Comparison of ENCODE assay signal across 8 mouse cellular contexts in the genomic region with DNA sequence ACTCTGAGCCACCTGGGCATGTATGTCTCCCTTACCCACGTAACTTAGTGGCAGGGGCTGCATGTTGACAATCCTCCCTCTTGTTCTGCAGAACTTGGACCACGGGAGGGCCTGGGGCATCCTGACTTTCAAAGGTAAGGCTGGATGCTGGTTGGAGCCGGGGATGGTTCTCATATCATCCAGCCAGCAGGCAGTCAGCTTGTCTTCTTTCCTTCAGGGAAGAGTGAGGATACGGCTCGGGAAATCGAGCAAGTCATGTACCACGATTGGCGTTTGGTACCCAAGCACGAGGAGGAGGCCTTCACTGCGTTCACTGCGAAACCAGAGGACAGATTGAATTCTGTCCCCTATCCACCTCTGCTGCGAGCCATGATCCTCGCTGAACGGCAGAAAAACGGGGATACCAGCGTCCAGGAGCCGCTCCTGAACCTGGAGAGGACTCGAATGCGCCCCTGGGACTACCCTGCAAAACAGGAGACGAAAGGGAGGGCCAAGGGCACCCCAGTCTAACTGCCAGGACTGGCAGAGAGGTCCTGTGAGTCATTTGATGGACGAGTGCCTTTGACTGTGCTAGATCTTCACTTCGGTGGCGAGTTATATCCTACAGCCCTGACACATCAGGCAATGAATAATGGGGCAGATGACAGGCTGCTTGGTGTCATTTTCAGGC. TPM values are rescaled to one million over a fixed set of nuclear protein-coding genes. Genes with fewer than 3 reads are reported as not detected.
DNase-seq lines count a peak whose midpoint lies in the region; ATAC-seq and TF ChIP-seq lines count a peak whose summit lies in the region.

No protein-coding gene starts in this region.

- TF ChIP-seq POLR2A in ES-Bruce4 (IDR thresholded peaks at IDR 0.05; ENCODE audit: insufficient read depth, low read length) = no peak

- H3K9me3 ChIP-seq in heart, embryonic 15.5 days (replicated peaks) = no peaks in the 10 kb centered on the region
- H3K9me3 ChIP-seq in ES-Bruce4 (replicated peaks; ENCODE audit: control insufficient read depth, insufficient read depth, low read length, poor library complexity, severe bottlenecking) = no peaks in the 10 kb centered on the region
- no peaks in the 10 kb centered on the region for H3K9me3 ChIP-seq in embryonic facial prominence, embryonic 14.5 days (ENCODE audit: control insufficient read depth, low read length)
- no peaks in the 10 kb centered on the region for H3K9me3 ChIP-seq in limb, embryonic 13.5 days
- no peaks in the 10 kb centered on the region for H3K9me3 ChIP-seq in stomach, embryonic 16.5 days (replicated peaks; ENCODE audit: control insufficient read depth, low read length)

- H3K27ac ChIP-seq in heart, embryonic 15.5 days = peak overlapping the region; percentile 91
- no peak overlapping the region; the same call in 1 of the 2 replicates for H3K27ac ChIP-seq in ES-Bruce4 (ENCODE audit: insufficient read depth, low read length)
- H3K27ac ChIP-seq in embryonic facial prominence, embryonic 14.5 days (replicated peaks; ENCODE audit: low read depth, low read length) = peak overlapping the region; percentile 76
- peak overlapping the region; percentile 87 for H3K27ac ChIP-seq in limb, embryonic 13.5 days
- H3K27ac ChIP-seq in stomach, embryonic 16.5 days (ENCODE audit: low read length) = peak overlapping the region; percentile 91

- WGBS in heart, embryonic 15.5 days = 12% methylated on average over 23 of the region's 23 CpGs
- 7% methylated on average over 23 of the region's 23 CpGs for WGBS in embryonic facial prominence, embryonic 14.5 days
- WGBS in limb, embryonic 13.5 days = 15% methylated on average over 23 of the region's 23 CpGs
- WGBS in stomach, embryonic 16.5 days = 11% methylated on average over 23 of the region's 23 CpGs

- DNase-seq in heart, postnatal 4 days = no peak
- no peak for DNase-seq in embryonic facial prominence, embryonic 14.5 days (ENCODE audit: low spot score)
- DNase-seq in gastrocnemius, postnatal 36 days = no peak

- no peak for TF ChIP-seq CTCF in ES-Bruce4 (IDR thresholded peaks at IDR 0.05; ENCODE audit: low read depth, low read length)

- peak overlapping the region; percentile 94 for H3K4me2 ChIP-seq in heart, embryonic 15.5 days
- H3K4me2 ChIP-seq in embryonic facial prominence, embryonic 14.5 days (ENCODE audit: low read depth, low read length) = peak overlapping the region; percentile 90
- H3K4me2 ChIP-seq in limb, embryonic 13.5 days (replicated peaks) = peak overlapping the region; percentile 100
- peak overlapping the region; percentile 99 for H3K4me2 ChIP-seq in stomach, embryonic 16.5 days (ENCODE audit: low read depth, low read length)

- ATAC-seq in heart, embryonic 15.5 days (replicated peaks; ENCODE audit: insufficient number of reproducible peaks, insufficient read depth, low FRiP score, low read depth) = no peak
- no peak for ATAC-seq in embryonic facial prominence, embryonic 14.5 days (ENCODE audit: low read depth)
- ATAC-seq in limb, embryonic 13.5 days (ENCODE audit: low FRiP score, low read depth) = no peak
- 0 out of 2 replicates have a peak, but pooled peaks have one; percentile 1 for ATAC-seq in stomach, embryonic 16.5 days (ENCODE audit: insufficient read depth, low FRiP score)
- no peak for ATAC-seq in cerebellum, adult (ENCODE audit: insufficient number of reproducible peaks, low FRiP score, low TSS enrichment)

- no peaks in the 10 kb centered on the region for H3K27me3 ChIP-seq in heart, embryonic 15.5 days
- no peaks in the 10 kb centered on the region for H3K27me3 ChIP-seq in ES-Bruce4 (ENCODE audit: control insufficient read depth, insufficient read depth, low read length, poor library complexity, severe bottlenecking)
- H3K27me3 ChIP-seq in embryonic facial prominence, embryonic 14.5 days (replicated peaks; ENCODE audit: control insufficient read depth, insufficient read depth, low read length) = no peaks in the 10 kb centered on the region
- no peaks in the 10 kb centered on the region for H3K27me3 ChIP-seq in limb, embryonic 13.5 days
- no peaks in the 10 kb centered on the region for H3K27me3 ChIP-seq in stomach, embryonic 16.5 days (ENCODE audit: control insufficient read depth, insufficient read depth, low read length)

- H3K36me3 ChIP-seq in heart, embryonic 15.5 days = peaks cover 60% of the 10 kb centered on the region
- H3K36me3 ChIP-seq in ES-Bruce4 (ENCODE audit: control insufficient read depth, insufficient read depth, low read length, poor library complexity, severe bottlenecking) = peaks cover under 1% of the 10 kb centered on the region; the same call in 1 of the 2 replicates
- peaks cover 62% of the 10 kb centered on the region for H3K36me3 ChIP-seq in embryonic facial prominence, embryonic 14.5 days (ENCODE audit: control insufficient read depth, insufficient read depth, low read length)
- peaks cover 70% of the 10 kb centered on the region for H3K36me3 ChIP-seq in limb, embryonic 13.5 days
- H3K36me3 ChIP-seq in stomach, embryonic 16.5 days (ENCODE audit: control insufficient read depth, insufficient read depth, low read length) = peaks cover 20% of the 10 kb centered on the region

- intact Hi-C loops in gastrocnemius, postnatal 36 days (cut with DNase I) = loop anchor here (10.0 kb wide), 1 partner anchor 929 kb away; a partner anchor contains a TSS

- H3K9ac ChIP-seq in heart, embryonic 15.5 days = peak overlapping the region; percentile 91
- H3K9ac ChIP-seq in ES-Bruce4 (ENCODE audit: low read depth, poor library complexity, severe bottlenecking) = peak overlapping the region; percentile 68
- H3K9ac ChIP-seq in embryonic facial prominence, embryonic 14.5 days (ENCODE audit: low read depth, low read length) = peak overlapping the region; percentile 90
- H3K9ac ChIP-seq in limb, embryonic 13.5 days = peak overlapping the region; percentile 94
- H3K9ac ChIP-seq in stomach, embryonic 16.5 days (ENCODE audit: low read length) = peak overlapping the region; percentile 96

- peaks cover 47% of the 10 kb centered on the region for H3K4me1 ChIP-seq in heart, embryonic 15.5 days (replicated peaks)
- no peaks in the 10 kb centered on the region for H3K4me1 ChIP-seq in ES-Bruce4 (ENCODE audit: control insufficient read depth, insufficient read depth, low read length)
- H3K4me1 ChIP-seq in embryonic facial prominence, embryonic 14.5 days (ENCODE audit: control insufficient read depth, insufficient read depth, low read length) = peaks cover 10% of the 10 kb centered on the region
- peaks cover 36% of the 10 kb centered on the region for H3K4me1 ChIP-seq in limb, embryonic 13.5 days
- peaks cover 24% of the 10 kb centered on the region for H3K4me1 ChIP-seq in stomach, embryonic 16.5 days (ENCODE audit: control insufficient read depth, insufficient read depth, low read length)

- TF ChIP-seq EP300 in ES-Bruce4 (IDR thresholded peaks at IDR 0.05; ENCODE audit: insufficient read depth, low read depth, low read length) = no peak

- peak overlapping the region; percentile 81 for H3K4me3 ChIP-seq in heart, embryonic 15.5 days
- H3K4me3 ChIP-seq in ES-Bruce4 (ENCODE audit: low read depth, low read length) = peak overlapping the region; percentile 77
- peak overlapping the region; percentile 83 for H3K4me3 ChIP-seq in embryonic facial prominence, embryonic 14.5 days (ENCODE audit: low read depth, low read length)
- H3K4me3 ChIP-seq in limb, embryonic 13.5 days = peak overlapping the region; percentile 90
- peak overlapping the region; percentile 79 for H3K4me3 ChIP-seq in stomach, embryonic 16.5 days (replicated peaks; ENCODE audit: low read length)

RNA-seq across cellular contexts. Expression of a gene that starts 0.6 kb away (rescaled TPM):
- 32.2 and 36.5 TPM in 2 replicates for polyA plus RNA-seq in heart, embryonic 15.5 days (2015; fragmentation: Nextera tagmentation; extraction: Ambion mirVana)
- total RNA-seq in heart, postnatal 4 days (2021) = 10 to 100 TPM; 33.6 to 42.8 TPM
- polyA plus RNA-seq in ES-Bruce4 (2011; ENCODE audit: insufficient read depth, insufficient read length, low read depth, missing spikeins) = 31.1 and 32.3 TPM in 2 replicates
- polyA plus RNA-seq in embryonic facial prominence, embryonic 14.5 days (2014; fragmentation: Nextera tagmentation; extraction: Ambion mirVana) = 37.5 and 46.1 TPM in 2 replicates
- polyA plus RNA-seq in limb, embryonic 13.5 days (2015; fragmentation: Nextera tagmentation; extraction: Ambion mirVana) = 35.5 and 38.2 TPM in 2 replicates
- 63.1 and 64.8 TPM in 2 replicates for polyA plus RNA-seq in stomach, embryonic 16.5 days (2015; fragmentation: Nextera tagmentation; extraction: Ambion mirVana)
- total RNA-seq in gastrocnemius, postnatal 36 days (2021) = 10 to 100 TPM; 10.3 to 11.7 TPM

RNA-seq across cellular contexts. Expression of a gene that starts 0.8 kb away (rescaled TPM):
- 74.7 and 78.0 TPM in 2 replicates for polyA plus RNA-seq in heart, embryonic 15.5 days (2015; fragmentation: Nextera tagmentation; extraction: Ambion mirVana)
- 10 to 100 TPM; 93.6 to 97.0 TPM for total RNA-seq in heart, postnatal 4 days (2021)
- 29.9 and 35.5 TPM in 2 replicates for polyA plus RNA-seq in ES-Bruce4 (2011; ENCODE audit: insufficient read depth, insufficient read length, low read depth, missing spikeins)
- 78.5 and 78.7 TPM in 2 replicates for polyA plus RNA-seq in embryonic facial prominence, embryonic 14.5 days (2014; fragmentation: Nextera tagmentation; extraction: Ambion mirVana)
- polyA plus RNA-seq in limb, embryonic 13.5 days (2015; fragmentation: Nextera tagmentation; extraction: Ambion mirVana) = 80.4 and 83.3 TPM in 2 replicates
- polyA plus RNA-seq in stomach, embryonic 16.5 days (2015; fragmentation: Nextera tagmentation; extraction: Ambion mirVana) = 91.2 and 96.2 TPM in 2 replicates
- total RNA-seq in gastrocnemius, postnatal 36 days (2021) = 10 to 100 TPM; 84.6 to 90.2 TPM

RNA-seq across cellular contexts. Expression of a gene that starts 0.8 kb away (rescaled TPM):
- 16.6 and 21.3 TPM in 2 replicates for polyA plus RNA-seq in heart, embryonic 15.5 days (2015; fragmentation: Nextera tagmentation; extraction: Ambion mirVana)
- 10 to 100 TPM; 24.8 to 27.1 TPM for total RNA-seq in heart, postnatal 4 days (2021)
- 4.0 and 6.8 TPM in 2 replicates for polyA plus RNA-seq in ES-Bruce4 (2011; ENCODE audit: insufficient read depth, insufficient read length, low read depth, missing spikeins)
- polyA plus RNA-seq in embryonic facial prominence, embryonic 14.5 days (2014; fragmentation: Nextera tagmentation; extraction: Ambion mirVana) = 23.0 and 24.9 TPM in 2 replicates
- 33.9 and 35.6 TPM in 2 replicates for polyA plus RNA-seq in limb, embryonic 13.5 days (2015; fragmentation: Nextera tagmentation; extraction: Ambion mirVana)
- 32.3 and 33.5 TPM in 2 replicates for polyA plus RNA-seq in stomach, embryonic 16.5 days (2015; fragmentation: Nextera tagmentation; extraction: Ambion mirVana)
- 10 to 100 TPM in 1 of 2 experiments, 1 to 10 TPM in 1; 9.3 to 10.2 TPM for total RNA-seq in gastrocnemius, postnatal 36 days (2021)

RNA-seq across cellular contexts. Expression of a gene that starts 9.3 kb away (rescaled TPM):
- 22.7 and 30.6 TPM in 2 replicates for polyA plus RNA-seq in heart, embryonic 15.5 days (2015; fragmentation: Nextera tagmentation; extraction: Ambion mirVana)
- total RNA-seq in heart, postnatal 4 days (2021) = 10 to 100 TPM; 34.8 to 38.6 TPM
- polyA plus RNA-seq in ES-Bruce4 (2011; ENCODE audit: insufficient read depth, insufficient read length, low read depth, missing spikeins) = 10.5 and 13.8 TPM in 2 replicates
- 40.8 and 41.7 TPM in 2 replicates for polyA plus RNA-seq in embryonic facial prominence, embryonic 14.5 days (2014; fragmentation: Nextera tagmentation; extraction: Ambion mirVana)
- polyA plus RNA-seq in limb, embryonic 13.5 days (2015; fragmentation: Nextera tagmentation; extraction: Ambion mirVana) = 38.5 and 40.0 TPM in 2 replicates
- 31.5 and 32.7 TPM in 2 replicates for polyA plus RNA-seq in stomach, embryonic 16.5 days (2015; fragmentation: Nextera tagmentation; extraction: Ambion mirVana)
- 10 to 100 TPM; 25.4 to 31.0 TPM for total RNA-seq in gastrocnemius, postnatal 36 days (2021)

RNA-seq across cellular contexts. Expression of a gene that starts 9.6 kb away (rescaled TPM):
- polyA plus RNA-seq in heart, embryonic 15.5 days (2015; fragmentation: Nextera tagmentation; extraction: Ambion mirVana) = 28.6 and 42.8 TPM in 2 replicates
- 10 to 100 TPM; 25.6 to 27.0 TPM for total RNA-seq in heart, postnatal 4 days (2021)
- 29.8 and 39.0 TPM in 2 replicates for polyA plus RNA-seq in ES-Bruce4 (2011; ENCODE audit: insufficient read depth, insufficient read length, low read depth, missing spikeins)
- polyA plus RNA-seq in embryonic facial prominence, embryonic 14.5 days (2014; fragmentation: Nextera tagmentation; extraction: Ambion mirVana) = 47.5 and 48.0 TPM in 2 replicates
- polyA plus RNA-seq in limb, embryonic 13.5 days (2015; fragmentation: Nextera tagmentation; extraction: Ambion mirVana) = 49.6 and 49.8 TPM in 2 replicates
- polyA plus RNA-seq in stomach, embryonic 16.5 days (2015; fragmentation: Nextera tagmentation; extraction: Ambion mirVana) = 44.1 and 47.9 TPM in 2 replicates
- total RNA-seq in gastrocnemius, postnatal 36 days (2021) = 10 to 100 TPM; 10.0 TPM
